Mouse (Mus musculus): Measurements from ENCODE around the gene Nek1. TPM values are rescaled to one million over a fixed set of nuclear protein-coding genes. Genes with fewer than 3 reads are reported as not detected.

Nek1 gene
- total RNA-seq, 2 experiments from 2014 or later: 6.2 to 6.9 TPM

DNA sequence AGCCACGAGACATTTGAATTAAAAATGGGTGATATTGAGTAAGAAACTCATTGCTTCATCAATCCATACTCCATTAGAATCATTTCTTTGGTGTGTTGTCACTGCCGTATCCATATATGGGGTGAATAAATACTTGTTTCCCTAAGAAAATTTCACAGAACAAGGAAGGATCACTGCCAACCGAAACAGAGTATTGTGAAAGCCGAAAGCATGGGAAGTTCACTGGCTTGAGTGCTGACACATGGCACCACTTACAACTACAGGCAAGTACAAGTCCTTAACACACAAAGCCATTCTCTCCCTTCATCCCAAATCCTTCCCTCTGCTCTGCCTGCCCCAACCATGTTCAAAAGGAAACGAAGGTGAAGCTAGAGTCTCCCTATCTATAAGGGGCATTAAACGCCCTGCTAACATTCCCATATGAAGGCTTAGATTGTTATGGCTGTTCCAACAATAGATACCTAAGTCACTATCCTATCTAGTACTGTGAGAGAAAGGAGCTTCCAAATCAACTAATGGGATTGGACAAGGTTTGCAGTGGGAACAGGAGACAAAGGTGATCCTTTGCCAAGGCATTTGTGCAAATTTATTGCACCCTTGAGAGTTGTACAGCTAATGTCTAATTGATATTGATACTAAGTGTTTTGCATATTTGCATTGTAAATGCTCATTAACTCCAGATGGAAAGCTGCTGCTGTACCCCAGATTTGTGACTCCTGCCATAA lies 168.6 kb downstream of the Nek1 start:
- no peak for DNase-seq

- DNase-seq: no peak
Measured at GRCm38 (mm10) chr8:61162186-61162566, 169.2 kb downstream of the Nek1 start.

DNA sequence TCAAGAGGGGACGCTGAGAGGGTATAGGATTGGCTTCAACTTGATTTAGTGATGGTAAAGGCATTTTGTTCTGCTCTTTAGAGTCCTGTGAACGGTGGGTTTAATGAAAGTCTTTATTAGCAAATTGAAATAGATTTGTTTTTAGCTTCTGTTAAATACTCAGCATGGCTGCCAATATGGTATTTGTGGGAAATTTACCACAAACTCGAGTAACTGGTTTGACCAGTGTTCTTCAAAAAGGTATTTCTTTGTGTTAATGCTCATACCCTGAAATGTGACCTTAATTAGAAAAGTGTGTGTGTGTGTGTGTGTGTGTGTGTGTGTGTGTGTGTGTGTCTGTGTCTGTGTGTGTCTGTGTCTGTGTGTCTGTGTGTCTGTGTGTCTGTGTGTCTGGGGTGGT lies 178.6 kb downstream of the Nek1 start:
- no peak for DNase-seq

DNA sequence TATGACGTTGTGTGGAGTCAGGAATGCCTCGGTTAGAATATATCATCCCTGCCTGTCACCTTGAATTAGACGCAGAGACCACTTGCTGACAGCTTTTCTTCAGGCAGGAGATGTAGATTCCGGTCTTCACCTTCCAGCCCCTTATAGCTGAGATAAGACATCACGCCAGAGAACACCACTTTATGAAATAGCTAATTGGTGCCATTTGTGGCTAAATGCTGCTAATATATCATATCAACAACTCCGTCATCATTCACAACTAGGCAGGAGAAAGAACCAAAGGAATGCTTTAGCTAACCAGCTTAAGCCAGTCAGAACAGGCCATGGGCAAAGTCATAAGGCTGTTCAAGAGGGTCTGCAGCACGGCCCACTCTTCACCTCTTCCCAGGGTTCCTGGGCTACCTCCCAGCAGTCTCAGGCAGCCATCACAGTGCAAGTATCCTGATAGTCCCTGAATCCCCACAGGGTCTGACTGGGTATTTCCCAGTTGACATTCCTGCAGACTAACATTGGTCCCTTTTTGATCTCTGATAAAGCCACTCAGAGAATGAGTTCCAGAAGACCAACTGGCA lies 181.0 kb downstream of the Nek1 start:
- DNase-seq: no peak

DNA sequence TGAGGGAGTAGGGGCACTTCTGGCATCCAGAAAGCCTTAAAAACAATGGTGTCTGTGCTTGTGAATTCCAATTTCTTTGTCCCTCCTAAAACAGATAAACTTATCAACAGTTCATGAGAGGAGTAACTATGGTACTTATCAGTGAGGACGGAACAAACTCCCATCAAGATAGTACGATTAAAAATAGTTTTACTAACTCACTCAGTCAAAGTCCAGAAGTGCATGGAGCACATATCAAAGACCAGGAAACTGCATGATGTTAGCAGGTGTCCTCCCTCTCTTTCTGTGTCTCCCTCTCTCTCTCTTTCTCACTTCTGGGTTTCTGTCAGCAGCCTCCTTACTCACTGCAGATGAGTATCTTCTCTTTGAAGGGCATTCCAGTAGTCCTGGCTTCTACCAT lies 182.9 kb downstream of the Nek1 start:
- no peak for DNase-seq

DNA sequence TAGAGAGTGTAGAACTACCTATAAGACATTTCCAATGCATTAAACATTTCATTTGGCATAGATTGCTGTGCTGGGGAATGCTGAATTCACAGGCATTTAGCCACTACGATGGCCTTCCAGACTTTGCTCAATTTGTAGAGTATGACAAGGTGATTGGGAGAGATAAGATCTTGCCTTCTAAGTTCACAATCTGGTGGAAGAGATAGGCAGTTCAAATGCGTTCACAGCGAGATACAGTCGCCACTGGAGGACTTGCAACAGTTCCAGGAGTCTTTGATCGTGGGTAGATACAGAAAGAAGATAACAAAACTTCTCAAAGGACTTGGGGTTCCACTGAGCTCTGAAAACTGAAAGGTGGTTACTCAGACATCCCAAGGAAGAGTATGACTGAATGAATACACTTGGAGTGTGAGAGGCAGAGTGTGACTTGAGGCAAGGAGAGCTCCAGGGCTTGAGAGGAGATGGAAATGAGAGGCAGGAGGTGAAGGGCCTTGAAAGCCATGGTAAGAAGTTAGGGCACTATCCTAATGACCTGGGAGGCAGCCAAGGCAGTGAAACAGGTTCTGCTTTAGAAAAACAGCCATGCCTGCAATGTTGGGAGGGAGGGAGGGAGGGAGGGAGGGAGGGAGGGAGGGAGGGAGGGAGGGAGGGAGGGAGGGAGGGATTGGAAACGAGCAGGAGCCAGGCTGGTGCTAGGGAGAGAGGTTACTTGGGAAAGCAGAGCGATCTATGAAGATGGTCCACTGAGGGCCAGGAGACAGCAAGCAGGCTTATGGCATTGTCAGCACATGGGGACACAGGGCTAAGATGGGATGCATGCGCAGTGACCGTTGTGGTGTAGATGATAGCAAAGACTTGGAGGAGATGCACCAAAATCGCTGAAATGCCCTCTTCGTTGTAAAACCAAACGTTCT lies 184.9 kb downstream of the Nek1 start:
- no peak for DNase-seq

GRCm38 (mm10) chr8:61178594-61179140 lies 185.7 kb downstream of the Nek1 start:
- DNase-seq: no peak

Other genes starting within 250 kb of the Nek1 start
- 10 to 100 TPM; 32.2 to 32.3 TPM for gene Hpf1, start 102.8 kb upstream of the Nek1 start, total RNA-seq (2021)
- gene Clcn3, start 9.9 kb upstream of the Nek1 start, total RNA-seq (2021): 10 to 100 TPM; 32.0 to 33.6 TPM
- 10 to 100 TPM; 10.1 to 11.3 TPM for gene Sh3rf1, start 230.7 kb downstream of the Nek1 start, total RNA-seq (2021)

Measured in heart, postnatal 4 days (tissue).